Mouse (Mus musculus) neural tube, embryonic 10.5 days (tissue): ENCODE measurements around the gene Cstad.

Experiments used
- DNase-seq: peaks from one replicate; pipeline ENCODE4 v3.0.0-alpha.2; 2017; ENCODE audit warnings: low spot score; ENCODE audit errors: extremely low spot score

Cstad gene

DNA sequence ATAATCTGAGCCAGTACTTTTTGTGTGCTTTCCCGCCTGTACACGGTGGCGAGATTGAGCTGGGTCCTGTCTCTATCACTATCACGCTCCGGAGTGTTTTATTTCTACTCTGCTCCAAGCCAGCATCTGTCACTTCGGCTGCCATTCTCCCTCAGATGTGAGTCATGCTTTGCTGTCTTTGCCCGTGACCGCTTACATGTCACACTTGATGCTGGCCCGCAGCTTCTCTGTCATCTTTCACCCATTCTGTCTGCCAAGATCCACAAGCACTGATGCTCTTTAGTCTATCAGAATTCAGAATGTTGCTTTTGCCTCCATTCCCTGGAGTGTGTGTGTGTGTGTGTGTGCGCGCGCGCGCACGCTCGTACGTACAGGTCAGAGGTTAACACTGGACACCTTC is 33.5 kb downstream of the Cstad start:
- no peak for DNase-seq

DNA sequence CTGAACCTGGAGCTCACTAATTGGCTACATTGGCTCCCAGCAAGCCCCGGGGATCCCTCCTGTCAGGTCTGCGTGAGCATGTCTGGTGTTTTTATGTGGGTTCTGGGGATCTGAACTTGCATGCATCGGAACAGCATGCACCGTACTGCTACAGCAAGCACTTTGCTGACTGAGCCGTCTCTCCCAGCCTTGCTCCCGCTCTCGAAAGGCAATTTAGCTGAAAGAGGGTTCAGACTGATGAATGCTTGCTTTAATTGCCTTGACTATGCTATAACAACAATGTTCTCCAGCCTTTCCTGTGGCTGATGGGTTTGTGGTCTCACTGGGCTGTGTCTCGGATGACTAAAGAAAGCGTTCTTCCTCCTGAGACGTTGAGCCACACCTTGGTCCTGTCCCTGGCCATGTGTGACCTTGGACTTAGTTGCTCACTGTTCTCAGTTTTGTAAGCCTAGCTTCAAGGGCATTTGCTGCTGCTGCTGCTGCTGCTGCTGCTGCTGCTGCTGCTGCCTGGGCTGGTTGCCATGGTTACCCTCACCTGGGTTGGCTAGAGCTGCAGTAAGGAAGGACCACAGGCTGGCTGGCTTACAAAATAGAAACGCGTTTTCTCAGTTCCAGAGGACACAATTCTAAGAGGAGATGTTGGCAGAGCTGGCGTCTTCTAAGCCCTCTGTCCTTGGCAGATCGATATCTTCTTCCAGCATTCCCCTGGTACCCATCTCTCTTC is 34.4 kb downstream of the Cstad start:
- DNase-seq = no peak

DNA sequence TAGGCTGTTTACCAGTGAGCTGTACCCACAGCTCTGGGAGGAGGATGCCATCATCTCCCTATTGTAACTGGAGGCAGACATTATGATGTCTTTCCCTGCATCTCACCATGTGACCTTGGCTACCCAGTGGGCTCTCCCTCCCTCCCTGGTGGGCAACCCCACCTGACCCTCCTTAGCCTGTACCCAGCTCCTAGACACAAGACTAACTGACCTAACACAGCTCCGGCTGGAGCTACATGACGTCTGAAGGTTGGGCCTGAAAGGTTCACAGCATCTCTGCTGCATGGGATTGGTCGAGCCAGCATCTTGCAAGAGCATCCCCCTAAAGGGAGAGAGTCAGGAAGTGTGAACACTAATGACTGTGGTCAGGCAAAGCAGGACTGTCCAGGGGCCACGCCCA is 35.0 kb downstream of the Cstad start:
- DNase-seq = no peak

DNA sequence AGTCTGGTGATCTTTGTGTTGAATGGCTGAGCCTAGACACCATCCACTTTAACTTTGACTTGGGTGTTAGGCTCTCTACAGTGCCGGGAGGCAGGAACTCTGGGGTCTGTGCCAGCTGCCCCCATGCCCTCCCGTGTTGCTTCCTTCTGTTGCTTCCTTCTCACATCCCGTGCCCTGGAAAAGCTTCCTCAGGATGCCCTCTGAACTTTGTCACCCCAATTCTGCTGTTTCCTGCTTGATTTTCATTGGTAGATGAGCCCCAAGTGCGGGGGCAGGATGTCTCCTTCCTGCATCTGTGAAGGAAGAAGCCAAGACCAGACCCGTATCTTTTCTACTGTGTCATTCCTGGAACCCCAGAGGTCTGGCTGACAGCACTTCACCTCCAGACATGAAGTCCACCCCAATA is 41.4 kb downstream of the Cstad start:
- no peak for DNase-seq

DNA sequence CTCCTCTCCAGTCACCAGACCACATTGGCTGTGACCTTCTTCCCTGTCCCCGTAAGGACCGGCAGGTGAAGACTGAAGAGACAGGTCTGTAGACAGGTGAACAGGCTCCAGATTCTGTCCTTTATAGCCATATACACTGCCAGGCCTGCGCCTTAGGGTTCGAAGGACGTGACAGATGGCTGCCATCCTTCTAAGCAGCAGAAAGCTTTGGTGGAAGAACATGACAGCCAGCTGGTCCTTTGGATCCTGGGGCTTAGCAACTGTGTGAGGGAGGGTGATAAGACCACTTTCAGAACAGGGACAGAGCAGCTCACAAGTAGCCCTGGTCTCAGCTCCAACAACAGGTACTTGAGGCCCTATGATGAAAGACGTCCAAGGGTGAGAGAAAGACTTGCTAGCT is 43.2 kb downstream of the Cstad start:
- no peak for DNase-seq

DNA sequence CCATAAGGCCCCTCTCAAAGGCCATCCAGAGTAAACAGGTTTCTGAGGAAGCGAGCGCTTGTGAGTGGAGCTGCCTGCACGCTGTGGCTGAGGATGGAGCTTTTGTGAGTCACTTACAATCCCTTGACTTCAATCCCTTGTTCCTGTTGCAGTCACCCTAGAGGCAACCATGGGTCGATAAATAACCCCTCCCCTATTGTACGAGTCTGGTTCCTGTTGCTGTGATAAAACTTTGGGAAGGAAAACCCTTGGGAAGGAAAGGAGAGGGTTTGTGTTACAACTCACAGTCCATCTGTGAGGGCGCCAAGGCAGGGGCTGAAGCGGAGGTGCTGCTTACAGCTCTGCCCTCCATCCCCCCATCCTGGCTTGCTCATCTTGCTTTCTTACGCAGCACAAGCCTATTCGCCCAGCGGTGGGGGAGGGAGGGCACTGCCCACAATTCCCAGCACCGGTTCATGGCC is 45.2 kb downstream of the Cstad start:
- DNase-seq = peak; percentile 51

DNA sequence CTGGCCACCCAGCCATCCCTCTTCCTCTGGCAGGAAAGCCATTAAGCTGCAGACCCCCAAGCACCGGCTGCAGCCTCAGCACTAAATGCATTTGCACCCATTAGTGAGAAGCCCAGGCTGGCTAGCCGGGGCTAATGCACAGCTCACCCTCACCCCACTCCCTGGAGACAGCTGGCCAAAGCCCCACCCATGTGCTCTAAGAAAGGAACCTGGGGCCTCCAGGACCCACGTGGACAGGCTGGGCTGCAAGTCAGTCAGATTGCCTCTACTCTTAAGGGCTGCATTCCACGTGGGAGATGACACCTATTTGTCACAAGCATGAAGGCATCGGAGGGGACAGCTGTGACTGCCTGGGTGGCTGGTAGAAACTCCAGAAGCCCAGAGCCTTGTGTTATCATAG is 48.0 kb downstream of the Cstad start:
- no peak for DNase-seq

DNA sequence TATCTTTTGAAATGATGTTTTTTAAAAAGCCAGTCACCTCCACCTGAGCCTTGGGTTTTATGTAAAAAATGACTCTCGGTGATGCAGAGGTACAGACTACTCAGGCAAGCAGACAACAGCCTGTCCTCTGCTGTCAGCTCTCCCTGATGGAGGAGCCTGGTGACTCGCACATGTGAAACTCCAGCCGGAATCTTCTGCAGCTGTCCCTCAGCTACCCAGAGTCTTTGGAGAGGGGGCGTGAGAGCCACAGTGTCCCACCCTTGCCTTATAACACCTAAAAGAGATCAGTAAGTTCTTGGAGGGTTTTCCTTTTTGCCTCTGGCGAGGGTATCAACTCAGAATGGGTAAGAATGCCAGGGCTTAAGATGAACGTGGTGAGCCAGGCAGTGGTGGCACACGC is 48.6 kb downstream of the Cstad start:
- no peak for DNase-seq

DNA sequence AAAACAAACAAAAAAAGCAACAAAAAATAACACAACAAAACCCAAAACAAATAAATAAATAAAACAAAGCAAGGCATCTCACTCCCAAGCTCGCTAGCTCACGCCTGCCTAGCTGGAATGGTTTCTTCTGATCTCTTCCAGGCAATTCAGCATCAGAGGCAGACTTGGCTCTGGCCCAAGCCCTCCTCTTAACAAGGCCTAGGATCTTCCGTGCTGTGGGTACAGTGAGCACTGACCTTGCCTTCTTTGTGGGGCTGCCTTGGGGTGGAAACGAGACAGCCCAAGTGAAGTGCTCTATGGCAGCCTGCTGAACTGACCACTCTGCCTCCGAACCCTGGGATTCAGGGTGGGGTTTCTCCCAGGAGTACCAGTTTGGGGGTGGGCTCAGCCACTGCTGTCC is 52.0 kb downstream of the Cstad start:
- DNase-seq = no peak

DNA sequence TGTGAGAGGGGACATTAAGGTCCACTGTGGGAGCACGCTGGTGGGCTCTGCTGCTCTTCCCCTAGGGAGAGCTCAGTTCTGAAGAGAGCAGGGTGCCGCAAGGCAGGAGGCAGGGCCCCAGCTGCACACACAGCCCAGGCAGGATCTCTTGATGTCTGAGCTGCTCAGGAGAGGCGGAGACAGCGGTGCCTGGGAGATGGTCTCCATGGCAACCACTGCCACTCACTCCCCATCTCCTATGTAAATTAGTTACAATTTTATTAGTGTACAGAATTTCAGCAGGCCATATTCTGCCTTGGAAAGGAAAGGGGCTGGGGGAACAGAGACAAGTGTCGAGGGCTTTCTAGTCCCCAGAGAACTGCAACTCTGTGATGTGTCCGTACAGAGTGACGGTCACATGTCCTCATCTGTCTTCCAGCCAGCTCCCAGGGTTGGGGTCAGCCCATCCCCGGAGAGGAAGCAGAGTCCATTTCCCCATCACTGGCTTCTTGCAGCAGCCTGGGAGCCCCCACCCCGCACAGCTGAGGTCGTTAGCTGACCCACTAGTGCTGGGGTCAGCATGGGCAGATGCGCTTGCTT is 52.6 kb downstream of the Cstad start:
- DNase-seq = peak; percentile 79

DNA sequence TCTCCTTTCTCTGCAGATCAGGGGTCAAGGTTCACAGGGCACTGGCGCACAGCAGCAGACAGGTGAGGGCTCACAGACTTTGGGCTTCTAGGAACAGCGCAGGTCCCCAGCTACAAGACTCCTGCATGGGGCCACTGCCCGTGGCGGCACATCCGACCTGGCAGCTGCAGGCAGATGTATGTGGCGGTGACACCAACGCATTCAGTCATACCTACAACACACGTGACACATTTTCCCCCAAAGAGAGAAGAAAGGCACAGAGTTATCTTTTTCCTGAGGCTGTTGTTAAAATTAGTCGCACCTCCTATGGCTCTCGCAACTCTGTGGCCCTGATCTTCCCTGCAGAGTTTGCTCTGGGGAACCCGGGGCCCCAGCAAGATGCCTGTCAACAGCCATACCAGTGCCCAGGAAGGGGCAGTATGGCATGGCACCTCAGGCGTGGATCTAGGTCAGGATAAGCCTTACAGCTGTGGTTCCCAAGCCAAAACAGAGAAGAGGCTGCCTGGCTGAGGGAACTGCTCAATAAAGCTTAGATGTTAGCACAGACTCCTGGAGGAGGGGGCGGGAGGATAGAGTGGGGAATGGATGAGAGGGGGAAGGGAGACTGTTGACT is 53.1 kb downstream of the Cstad start:
- no peak for DNase-seq

DNA sequence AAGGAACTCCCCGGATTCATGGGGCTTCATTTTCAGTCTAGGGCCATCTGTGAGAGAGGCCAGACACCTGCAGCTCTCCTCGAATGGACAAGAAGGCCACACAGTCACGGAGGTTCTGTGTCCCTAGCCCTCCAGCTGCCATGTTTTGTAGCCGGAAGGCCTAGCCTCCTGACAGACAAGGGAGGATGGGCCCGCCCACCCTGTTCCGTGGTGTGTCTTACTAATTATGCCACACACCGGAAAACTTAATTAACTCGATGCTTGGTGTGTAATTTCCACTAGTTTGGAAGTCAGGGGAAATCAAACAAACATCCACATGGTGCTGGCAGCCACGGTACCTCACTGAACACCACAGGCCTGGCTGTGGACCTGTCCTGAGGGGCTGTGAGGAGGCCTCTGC is 55.4 kb downstream of the Cstad start:
- no peak for DNase-seq

DNA sequence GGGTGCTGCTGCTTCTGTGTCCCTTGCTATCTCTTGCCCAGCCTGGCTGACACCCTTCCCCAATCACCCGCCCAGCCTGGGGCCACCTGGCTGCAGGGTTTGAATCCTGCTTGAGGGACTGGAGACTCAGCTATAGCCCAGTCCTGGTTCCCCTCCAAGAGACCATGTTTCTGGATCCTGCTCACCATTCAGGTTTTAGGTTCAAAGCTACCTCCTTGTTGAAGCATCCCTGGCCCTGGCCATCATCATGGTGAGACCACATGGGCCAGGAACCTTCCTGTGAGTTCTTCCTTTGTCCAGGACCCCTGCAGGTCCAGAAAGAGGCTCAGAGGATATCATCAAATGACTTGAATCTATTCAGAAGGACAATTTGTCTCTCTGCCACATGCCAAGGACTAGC is 57.0 kb downstream of the Cstad start:
- DNase-seq = no peak

DNA sequence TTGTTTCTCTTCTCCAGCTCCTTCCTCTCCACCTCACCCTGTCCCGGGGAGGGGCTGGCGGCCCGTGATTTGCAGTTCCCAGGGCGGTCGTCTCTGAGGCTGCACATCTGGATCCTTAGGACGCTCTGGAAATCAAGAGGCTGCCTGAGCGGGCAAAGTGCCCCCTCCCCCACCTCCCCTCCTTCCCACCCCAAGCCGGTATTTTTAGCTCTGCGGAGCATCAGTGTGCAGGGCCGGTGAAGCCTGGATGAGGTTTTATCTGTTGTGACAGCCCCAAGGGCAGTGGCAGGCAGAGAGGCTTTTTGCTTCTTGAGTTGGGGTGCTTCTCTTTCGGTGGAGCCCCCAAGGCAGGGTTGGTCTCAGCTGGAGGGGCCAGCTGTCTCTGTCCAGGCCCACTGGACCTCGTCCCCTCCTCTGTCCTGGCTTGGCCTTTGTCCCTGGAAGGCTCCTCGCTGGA is 57.8 kb downstream of the Cstad start:
- peak; percentile 78 for DNase-seq

DNA sequence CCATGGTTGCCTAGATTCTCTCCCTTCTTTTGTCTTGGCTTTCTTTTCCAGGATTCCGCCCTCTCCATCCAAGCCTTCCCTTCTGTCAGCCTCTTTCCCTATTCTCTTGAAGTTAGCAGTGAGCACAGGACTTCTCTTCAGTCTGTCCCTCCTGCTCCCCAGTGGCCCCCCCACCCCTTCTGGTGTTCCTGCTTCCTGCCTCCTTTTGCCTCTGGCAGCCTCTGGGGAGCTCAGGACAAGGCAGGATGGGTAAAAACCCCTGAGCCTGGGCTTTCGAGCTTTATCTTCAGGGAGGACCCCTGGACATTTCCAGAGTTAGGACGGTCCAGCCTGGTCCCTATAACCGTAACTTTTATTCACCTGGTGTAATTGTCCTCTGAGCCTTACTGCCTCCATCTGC is 58.2 kb downstream of the Cstad start:
- no peak for DNase-seq

DNA sequence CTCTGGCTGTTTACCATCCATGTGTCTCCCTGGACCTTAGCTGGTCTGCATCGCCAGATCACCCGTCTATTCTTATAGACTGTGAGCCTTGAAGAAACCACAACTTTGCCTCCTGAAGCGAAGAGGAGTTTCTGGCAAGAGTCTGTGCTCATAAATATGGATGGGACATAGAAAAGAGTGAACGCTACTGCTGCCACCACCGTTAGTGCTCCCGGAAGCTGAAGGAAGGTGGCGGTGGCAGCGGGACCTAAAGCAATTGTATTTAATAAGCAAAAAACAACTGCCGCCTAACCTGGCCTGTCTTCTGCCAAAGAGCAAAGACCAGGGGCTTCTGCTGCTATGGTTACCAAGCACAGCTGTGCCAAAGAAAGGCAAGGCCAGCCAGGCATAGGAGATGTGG is 59.3 kb downstream of the Cstad start:
- DNase-seq = no peak

DNA sequence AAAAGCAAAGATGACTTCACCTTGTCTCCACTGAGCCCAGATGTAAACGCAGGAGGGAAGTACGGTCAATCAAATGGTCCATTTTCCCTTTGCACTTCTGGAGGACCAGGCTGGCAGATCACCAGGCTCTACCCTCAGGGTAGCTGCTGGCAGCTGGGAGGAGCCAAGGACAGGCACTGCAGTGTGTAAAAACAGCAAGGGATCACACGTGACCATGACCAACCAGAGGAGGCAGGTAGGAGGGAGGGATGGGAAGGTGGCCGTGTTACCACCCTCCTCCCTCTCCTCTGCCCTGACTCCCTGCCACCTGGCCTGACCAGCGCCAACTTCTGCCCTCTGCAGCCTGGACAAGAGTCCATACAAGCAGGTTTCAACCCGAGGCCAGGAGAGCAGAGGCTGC is 59.7 kb downstream of the Cstad start:
- DNase-seq = no peak

DNA sequence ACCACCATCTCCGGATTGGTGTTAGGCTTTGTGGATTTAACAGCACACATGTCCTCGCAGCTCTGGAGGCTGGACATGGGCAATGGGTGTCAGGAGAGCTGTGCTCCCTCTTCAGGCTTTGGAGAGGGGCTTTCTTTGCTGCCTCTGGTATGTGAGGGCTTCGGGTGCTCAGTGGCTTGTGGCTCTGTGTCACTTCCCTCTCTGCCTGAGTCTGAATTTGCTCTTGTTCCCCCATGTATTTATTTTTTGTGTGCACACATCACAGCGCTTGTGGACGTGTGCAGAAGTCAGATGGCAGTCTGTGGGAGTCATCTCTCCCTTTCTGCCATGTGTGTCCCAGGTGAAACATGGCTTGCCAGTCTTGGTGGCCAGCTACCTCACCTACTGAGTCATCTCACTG is 60.9 kb downstream of the Cstad start:
- DNase-seq = no peak

DNA sequence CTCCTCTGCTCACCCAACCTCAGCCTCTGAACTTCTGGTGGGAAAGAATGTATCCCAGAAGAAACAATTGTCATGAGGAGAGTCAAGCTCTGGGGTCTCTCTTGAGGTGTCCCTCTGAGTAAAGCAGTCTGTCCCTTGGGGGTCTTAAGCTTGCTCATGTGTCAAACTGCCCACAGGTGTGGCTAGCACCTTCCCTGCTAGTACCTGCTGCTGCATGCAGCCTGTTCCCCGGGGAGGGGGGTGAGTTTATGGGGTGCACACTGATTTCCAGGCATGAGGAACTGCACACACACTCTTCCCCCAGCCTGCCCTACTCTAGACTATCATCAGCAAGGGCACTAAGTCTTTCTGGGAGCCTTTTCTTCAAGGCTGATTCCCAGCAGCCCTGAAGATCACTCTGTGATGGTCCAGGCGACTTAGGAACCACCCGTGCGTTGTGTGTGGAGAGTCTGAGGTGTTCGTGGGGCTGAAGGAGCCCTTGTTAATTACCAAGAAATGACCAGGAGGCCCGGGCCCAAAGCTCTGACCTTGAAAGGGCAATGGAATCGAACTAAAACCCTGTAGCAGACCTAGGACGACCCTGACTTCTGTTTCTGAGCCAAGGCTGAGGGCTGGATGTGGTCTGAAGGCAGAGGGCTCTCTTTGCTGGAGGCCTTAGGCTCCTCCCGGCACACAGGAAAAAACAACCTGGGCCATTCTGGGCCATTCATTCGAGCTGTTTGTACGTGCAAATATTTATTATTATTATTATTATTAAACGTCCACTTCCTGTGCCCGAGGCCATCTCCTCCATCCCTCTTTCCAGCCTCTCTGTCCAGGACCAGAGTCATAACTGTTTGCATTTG is 62.1 kb downstream of the Cstad start:
- no peak for DNase-seq

DNA sequence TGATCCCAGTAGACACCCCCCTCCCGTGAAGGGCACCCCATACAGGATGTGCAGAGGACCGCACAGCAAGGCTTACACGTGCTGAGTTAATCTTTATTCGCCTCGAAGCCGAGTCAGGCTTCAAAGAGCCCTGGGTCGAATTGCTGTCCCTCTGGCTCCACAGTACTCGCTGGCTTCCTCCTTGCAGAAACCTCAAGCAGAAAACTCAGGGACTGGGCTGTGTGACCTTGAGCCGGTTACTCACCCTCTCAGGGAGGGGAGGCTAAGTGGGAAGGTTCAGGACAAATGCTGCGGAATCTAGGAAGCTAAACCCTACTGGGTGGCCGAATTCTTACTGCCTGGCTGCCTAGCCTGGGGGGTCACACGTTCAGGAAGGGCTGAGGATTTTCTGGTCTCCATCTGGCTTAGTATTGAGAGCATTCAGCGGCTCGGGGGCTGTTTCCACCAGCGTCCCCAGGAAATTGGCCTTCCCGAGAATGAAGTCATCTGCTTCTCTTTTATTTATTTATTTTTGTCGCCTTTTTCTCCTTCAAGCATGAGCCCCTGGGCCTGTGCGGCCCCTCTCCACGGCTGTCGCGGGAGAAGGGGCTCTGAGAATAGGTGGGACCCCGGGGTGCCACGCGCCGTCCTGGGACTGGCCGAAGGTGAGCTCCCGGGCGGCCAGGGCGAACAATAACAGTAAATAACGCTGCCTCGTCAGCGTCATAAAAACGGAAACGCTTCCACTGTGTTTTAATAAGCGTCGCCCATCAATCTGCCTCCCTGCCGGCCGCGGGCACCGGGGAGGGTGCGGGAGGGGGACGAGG is 63.0 kb downstream of the Cstad start:
- no peak for DNase-seq

DNA sequence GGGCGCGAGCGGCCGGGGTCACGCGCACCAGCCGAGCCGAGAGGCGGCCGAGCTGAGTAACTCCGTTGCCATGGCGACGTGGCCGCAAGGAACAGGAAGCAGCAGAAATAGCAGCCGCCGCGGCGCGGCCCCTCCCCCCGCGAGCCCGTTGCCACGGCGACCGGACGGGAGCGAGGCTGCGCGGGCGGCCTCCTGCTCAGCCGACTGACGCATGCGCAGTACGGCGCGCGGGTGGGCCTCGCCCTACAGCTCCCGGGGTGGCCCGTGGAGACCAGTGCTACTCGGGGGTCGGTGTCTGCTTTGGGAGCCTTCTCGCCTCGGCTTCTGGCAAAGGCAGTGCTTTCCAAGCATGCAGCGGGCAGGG is 63.6 kb downstream of the Cstad start:
- peak; percentile 100 for DNase-seq
